Mouse (Mus musculus) kidney, postnatal 0 days (tissue): ENCODE data around the gene Dhcr24. TPM values are rescaled to one million over a fixed set of nuclear protein-coding genes. Genes with fewer than 3 reads are reported as not detected.

Experiments used
- ATAC-seq: fragments of 200-750 bp; cut with Nextera tagmentation; replicated peaks from 2 replicates; pipeline ENCODE4 v1.8.0; 2017; ENCODE audit warnings: low read depth, moderate number of reproducible peaks, moderate TSS enrichment, moderate library complexity; ENCODE audit not compliant: low FRiP score
- DNase-seq: peaks from one replicate; pipeline ENCODE4 v3.0.0-alpha.2; 2016; ENCODE audit warnings: low spot score
- H3K27ac ChIP-seq: fragments of 300-500 bp; sonication (generic); 2 replicates; pipeline ENCODE4 v1.5.1; 2014; ENCODE audit warnings: mild to moderate bottlenecking
- H3K27me3 ChIP-seq: fragments of 300-500 bp; sonication (generic); 2 replicates; pipeline ENCODE4 v1.6.1; 2014; ENCODE audit warnings: low read length, mixed read lengths; ENCODE audit not compliant: insufficient read depth
- H3K36me3 ChIP-seq: fragments of 300-500 bp; sonication (generic); 2 replicates; pipeline ENCODE4 v1.6.1; 2014; ENCODE audit warnings: low read length, mixed read lengths; ENCODE audit not compliant: insufficient read depth
- H3K4me1 ChIP-seq: fragments of 300-500 bp; sonication (generic); replicated peaks from 2 replicates; pipeline ENCODE4 v1.6.1; 2014; ENCODE audit warnings: antibody characterized with exemption, low read length, mixed read lengths; ENCODE audit not compliant: insufficient read depth
- H3K4me2 ChIP-seq: fragments of 300-500 bp; sonication (generic); 2 replicates; pipeline ENCODE4 v1.6.1; 2014; ENCODE audit warnings: mild to moderate bottlenecking, low read length, moderate library complexity, mixed read lengths
- H3K4me3 ChIP-seq: fragments of 300-500 bp; sonication (generic); replicated peaks from 2 replicates; pipeline ENCODE4 v1.5.1; 2014; ENCODE audit warnings: low read depth, low read length
- H3K9ac ChIP-seq: fragments of 300-500 bp; sonication (generic); 2 replicates; pipeline ENCODE4 v1.6.1; 2014; ENCODE audit warnings: low read depth, low read length
- H3K9me3 ChIP-seq: fragments of 300-500 bp; sonication (generic); replicated peaks from 2 replicates; pipeline ENCODE4 v1.6.1; 2016; ENCODE audit warnings: low read length, inconsistent platforms, mixed read lengths
- CTCF ChIP-seq: IDR thresholded peaks from 2 replicates; pipeline ENCODE4 v1.5.1; 2016; ENCODE audit warnings: antibody characterized with exemption, low read depth, mild to moderate bottlenecking, moderate library complexity
- WGBS: fragments of 180-500 bp; shearing (Covaris S2); extraction: QIAGEN DNeasy Blood & Tissue Kit; methylation state at CpG from one replicate; pipeline ENCODE4 v1.1.7; 2014; 5-methylcytosine and 5-hydroxymethylcytosine counted together
- polyA plus RNA-seq: library from polyadenylated mRNA; unstranded; fragments of >200 nt; fragmentation: Nextera tagmentation; extraction: Ambion mirVana; gene quantifications from 2 replicates; pipeline ENCODE4 v1.2.1, GENCODE M21; 2015

The Dhcr24 gene
- polyA plus RNA-seq, 1 experiment from 2014 or later = 6.5 TPM

DNA sequence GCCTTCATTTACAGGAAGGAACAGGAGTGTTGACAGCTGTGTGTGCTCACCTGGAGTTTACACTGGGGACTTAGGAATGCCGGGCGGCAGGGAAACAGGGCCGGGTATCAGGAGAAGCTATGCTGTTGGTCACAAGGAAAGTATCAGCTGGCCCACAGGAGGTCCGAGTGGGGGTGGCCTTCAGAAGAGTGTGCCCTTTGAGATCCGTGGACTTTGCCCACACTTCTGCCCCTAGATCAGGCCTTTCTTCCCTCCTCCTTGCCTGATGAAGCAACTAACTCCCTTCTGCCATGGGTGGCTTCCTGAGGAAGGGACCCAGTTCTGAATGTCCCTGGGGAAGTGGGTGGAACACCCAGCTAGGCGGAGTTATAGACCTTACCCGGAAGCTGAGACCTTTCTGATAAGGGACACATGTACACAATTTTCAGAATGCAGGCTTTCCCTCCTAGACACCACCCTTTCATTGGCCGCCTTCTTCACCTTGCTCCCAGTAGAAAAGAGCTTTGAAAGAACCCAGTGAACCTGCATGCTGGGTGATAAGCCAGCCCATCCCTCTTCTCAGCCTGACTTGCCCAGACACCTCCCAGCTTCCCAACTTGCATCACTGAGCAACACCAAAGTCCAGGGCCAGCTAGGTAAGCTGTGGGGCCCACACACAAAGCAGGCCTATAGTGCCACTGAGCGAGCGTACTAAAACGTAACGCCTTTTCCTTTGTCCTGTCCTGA is 21.8 kb downstream of the Dhcr24 start:
- no peaks in the 10 kb centered on the region for H3K27me3 ChIP-seq
- no peaks in the 10 kb centered on the region for H3K9me3 ChIP-seq
- no peak overlapping the region for H3K4me3 ChIP-seq
- DNase-seq = peak; percentile 28
- peak; percentile 88 for ATAC-seq
- WGBS = 80% methylated on average over 12 of the region's 12 CpGs
- no peak overlapping the region for H3K4me2 ChIP-seq
- H3K9ac ChIP-seq = no peak overlapping the region
- TF ChIP-seq CTCF = no peak
- H3K36me3 ChIP-seq = peaks cover 47% of the 10 kb centered on the region
- peak overlapping the region; percentile 63; the same call in 1 of the 2 replicates for H3K27ac ChIP-seq
- no peaks in the 10 kb centered on the region for H3K4me1 ChIP-seq

DNA sequence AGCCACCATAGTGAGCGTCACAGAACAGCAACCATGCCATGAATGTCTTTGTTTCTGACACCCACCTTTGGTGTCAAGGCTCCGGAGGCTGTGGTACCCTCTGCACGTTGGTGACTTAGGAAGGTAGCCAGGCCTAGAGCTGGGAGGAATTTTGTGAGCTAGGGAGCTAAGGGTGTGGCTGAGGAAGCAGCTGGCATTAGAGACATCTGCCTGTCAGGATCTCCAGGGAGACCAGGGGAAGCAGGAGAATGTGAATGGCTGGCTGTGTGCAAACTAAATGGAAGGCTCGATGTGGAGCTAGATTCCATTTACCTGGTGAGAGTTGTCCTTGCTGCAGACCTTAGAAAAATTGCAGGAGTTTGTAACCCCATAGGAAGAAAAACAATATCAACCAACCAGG is 23.8 kb downstream of the Dhcr24 start:
- Histone ChIP-seq H3K9me3 (no peaks in the 10 kb centered on the region), H3K36me3 (peaks cover 35% of the 10 kb centered on the region), H3K4me2 (no peak overlapping the region), H3K27me3 (no peaks in the 10 kb centered on the region), H3K4me3 (no peak overlapping the region), H3K4me1 (no peaks in the 10 kb centered on the region), H3K9ac (no peak overlapping the region), H3K27ac (no peak overlapping the region)
- DNase-seq (no peak), ATAC-seq (no peak)
- 83% methylated on average over 4 of the region's 4 CpGs for WGBS
- TF ChIP-seq CTCF = no peak

- 85% methylated on average over 6 of the region's 6 CpGs for WGBS
- H3K36me3 ChIP-seq = peaks cover 25% of the 10 kb centered on the region
- no peaks in the 10 kb centered on the region for H3K27me3 ChIP-seq
- H3K9ac ChIP-seq = no peak overlapping the region
- no peak overlapping the region for H3K4me3 ChIP-seq
- ATAC-seq (peak; percentile 52), DNase-seq (no peak)
- no peaks in the 10 kb centered on the region; the same call in 1 of the 2 replicates for H3K4me1 ChIP-seq
- no peaks in the 10 kb centered on the region for H3K9me3 ChIP-seq
- no peak for TF ChIP-seq CTCF
- H3K27ac ChIP-seq = no peak overlapping the region
- no peak overlapping the region for H3K4me2 ChIP-seq
Measured at GRCm38 (mm10) chr4:106587075-106587474, 26.2 kb downstream of the Dhcr24 start.

DNA sequence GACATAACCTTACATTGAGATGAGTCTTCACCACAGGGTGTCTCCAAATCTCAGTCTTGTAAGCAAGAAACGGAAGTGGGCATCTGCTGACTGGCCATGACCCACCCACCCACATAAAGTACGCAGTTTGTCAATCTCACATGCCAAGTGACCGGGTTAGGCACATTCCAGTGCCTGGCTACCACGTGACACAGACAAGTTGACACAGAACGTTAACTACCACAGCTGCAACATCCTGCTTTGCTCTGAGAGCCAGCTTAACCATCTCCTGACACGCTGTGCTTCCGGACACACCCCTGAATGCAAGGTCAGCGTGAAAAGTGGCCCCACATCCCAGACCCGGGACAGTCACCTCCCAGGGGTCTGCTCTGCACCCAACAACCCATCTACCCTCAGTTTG is 29.3 kb downstream of the Dhcr24 start:
- H3K4me3 ChIP-seq = no peak overlapping the region
- H3K9me3 ChIP-seq = no peaks in the 10 kb centered on the region
- H3K9ac ChIP-seq = no peak overlapping the region
- H3K4me2 ChIP-seq = no peak overlapping the region
- peaks cover 16% of the 10 kb centered on the region for H3K36me3 ChIP-seq
- DNase-seq = no peak
- 51% methylated on average over 9 of the region's 9 CpGs for WGBS
- ATAC-seq = no peak
- no peaks in the 10 kb centered on the region; the same call in 1 of the 2 replicates for H3K4me1 ChIP-seq
- no peak for TF ChIP-seq CTCF
- no peaks in the 10 kb centered on the region for H3K27me3 ChIP-seq
- no peak overlapping the region for H3K27ac ChIP-seq

DNA sequence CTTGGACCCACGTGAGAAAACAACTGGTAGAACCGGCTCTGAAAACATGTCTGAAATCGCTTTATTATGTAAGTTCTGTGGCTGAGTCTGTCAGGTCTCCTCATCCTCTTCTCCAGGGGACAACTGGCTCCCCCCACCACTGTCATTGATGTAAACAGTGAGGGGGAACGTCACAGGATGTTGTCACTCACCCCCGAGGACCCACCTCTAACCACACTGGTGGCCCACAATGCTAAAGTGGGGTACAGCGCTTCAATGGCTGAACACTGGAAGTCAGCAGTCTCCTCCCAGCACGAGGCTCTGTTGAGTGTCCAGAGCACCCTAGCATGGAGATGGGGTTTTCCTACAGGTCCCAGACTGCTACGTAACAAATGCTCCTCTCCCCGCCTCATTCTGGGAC is 30.0 kb downstream of the Dhcr24 start:
- TF ChIP-seq CTCF = no peak
- H3K4me3 ChIP-seq = no peak overlapping the region
- DNase-seq (no peak), ATAC-seq (no peak)
- H3K27me3 ChIP-seq = no peaks in the 10 kb centered on the region
- no peaks in the 10 kb centered on the region; the same call in 1 of the 2 replicates for H3K4me1 ChIP-seq
- peaks cover 12% of the 10 kb centered on the region for H3K36me3 ChIP-seq
- no peak overlapping the region for H3K4me2 ChIP-seq
- H3K9me3 ChIP-seq = no peaks in the 10 kb centered on the region
- no peak overlapping the region for H3K27ac ChIP-seq
- 86% methylated on average over 9 of the region's 9 CpGs for WGBS
- no peak overlapping the region for H3K9ac ChIP-seq

DNA sequence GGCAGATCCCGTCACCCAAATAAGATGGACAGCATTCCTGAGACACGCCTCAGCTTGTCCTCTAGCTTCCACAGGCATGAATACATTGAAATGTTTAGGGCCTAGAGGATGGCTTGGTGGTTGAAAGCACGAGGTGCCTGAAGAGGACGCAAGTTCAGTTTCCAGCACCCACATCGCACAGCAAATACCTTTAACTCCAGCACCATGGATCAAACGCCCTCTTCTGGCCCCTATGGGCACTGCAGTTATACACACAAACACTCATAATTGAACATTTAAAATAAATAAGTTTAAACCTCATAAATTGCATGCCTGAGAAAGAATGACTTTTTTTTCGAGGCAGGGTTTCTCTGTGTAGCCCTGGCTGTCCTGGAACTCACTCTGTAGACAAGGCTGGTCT is 32.8 kb downstream of the Dhcr24 start:
- Histone ChIP-seq H3K9me3 (no peaks in the 10 kb centered on the region), H3K27ac (no peak overlapping the region), H3K27me3 (no peaks in the 10 kb centered on the region), H3K36me3 (no peaks in the 10 kb centered on the region), H3K4me2 (no peak overlapping the region), H3K9ac (no peak overlapping the region), H3K4me3 (no peak overlapping the region), H3K4me1 (no peaks in the 10 kb centered on the region; the same call in 1 of the 2 replicates)
- ATAC-seq = no peak
- WGBS = 66% methylated on average over 7 of the region's 7 CpGs
- DNase-seq = no peak
- TF ChIP-seq CTCF = peak; percentile 33; the same call in 1 of the 2 replicates

DNA sequence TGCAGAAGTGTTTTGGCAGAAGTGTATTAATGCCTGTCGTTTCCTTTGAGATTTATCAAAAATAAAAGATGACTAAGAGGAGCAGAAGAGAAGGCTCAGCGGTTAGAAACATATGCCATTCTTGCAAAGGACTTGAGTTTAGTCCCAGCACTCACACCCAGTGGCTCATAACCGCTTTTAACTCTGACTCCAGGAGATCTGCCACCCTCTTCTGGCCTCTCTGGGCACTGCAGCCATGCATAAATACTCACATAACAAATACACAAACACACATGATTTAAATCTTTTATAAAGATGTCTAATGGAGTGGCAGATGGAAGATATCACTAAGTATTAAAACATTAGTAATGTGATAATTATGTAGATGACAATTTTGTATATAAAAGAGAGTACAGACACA is 35.4 kb downstream of the Dhcr24 start:
- Histone ChIP-seq H3K4me1 (no peaks in the 10 kb centered on the region), H3K9ac (no peak overlapping the region), H3K36me3 (no peaks in the 10 kb centered on the region), H3K27ac (no peak overlapping the region), H3K4me3 (no peak overlapping the region), H3K9me3 (no peaks in the 10 kb centered on the region), H3K4me2 (no peak overlapping the region), H3K27me3 (no peaks in the 10 kb centered on the region)
- peak; percentile 49 for TF ChIP-seq CTCF
- DNase-seq (no peak), ATAC-seq (no peak)
- 68% methylated on average over 3 of the region's 3 CpGs for WGBS
